Mouse (Mus musculus) right cerebral cortex, adult 2 months (tissue): Measurements from ENCODE around the gene Anpep.

Experiments
- DNase-seq, 2 experiments: peaks; one replicate each; pipeline ENCODE4 v3.0.0; 2021 to 2022; ENCODE audit warnings: low spot score in 2 of 2

Anpep gene

DNA sequence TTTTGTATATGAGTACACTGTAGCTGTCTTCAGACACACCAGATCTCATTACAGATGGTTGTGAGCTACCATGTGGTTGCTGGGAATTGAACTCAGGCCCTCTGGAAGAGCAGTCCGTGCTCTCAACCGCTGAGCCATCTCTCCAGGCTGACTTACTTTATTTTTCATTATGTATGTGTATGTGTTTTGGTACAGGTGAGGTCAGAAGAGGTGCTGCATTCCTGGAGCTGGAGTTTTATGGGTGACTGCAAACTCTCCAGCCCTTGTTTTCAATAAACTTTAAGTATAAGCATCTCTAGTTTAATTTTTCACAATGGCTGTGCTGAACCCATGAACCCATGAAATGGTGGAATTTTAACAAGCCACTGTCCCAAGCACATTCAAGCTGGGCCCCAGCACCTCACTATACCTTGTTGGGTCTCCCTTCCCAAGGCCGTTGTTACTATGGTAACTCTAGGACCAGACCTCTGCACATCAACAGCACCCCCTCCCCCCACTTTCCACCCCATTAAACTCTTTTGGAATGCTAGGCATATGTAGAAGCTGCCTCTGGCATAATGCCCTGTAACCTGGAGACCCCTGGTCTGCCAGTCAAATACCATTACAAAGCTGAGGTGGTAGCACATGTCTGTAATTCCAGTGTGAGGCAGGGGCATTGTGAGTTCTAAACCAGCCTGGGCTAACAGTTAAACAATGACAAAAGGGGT is 5.6 kb upstream of the Anpep start:
- DNase-seq: no peak

DNA sequence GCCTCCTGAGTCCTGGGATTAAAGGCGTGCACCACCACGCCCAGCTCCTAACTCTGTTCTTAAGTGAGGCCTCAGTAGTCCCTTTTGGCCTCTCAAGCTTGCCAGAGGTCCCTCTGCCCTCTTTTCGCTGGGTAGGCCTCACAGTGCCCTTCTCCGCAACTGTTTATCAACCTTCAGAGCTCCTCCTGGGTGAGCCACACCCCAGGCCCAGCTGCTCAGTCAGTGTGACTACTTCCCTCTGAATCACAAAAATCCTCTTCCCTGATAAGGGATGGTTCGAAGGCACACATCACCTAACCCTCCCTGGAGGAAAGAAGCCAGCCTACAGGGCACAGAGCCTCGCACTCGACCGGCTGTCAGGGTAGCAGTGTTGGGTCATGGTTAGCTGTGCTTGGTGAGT is 935 bp upstream of the Anpep start:
- DNase-seq: no peak

DNA sequence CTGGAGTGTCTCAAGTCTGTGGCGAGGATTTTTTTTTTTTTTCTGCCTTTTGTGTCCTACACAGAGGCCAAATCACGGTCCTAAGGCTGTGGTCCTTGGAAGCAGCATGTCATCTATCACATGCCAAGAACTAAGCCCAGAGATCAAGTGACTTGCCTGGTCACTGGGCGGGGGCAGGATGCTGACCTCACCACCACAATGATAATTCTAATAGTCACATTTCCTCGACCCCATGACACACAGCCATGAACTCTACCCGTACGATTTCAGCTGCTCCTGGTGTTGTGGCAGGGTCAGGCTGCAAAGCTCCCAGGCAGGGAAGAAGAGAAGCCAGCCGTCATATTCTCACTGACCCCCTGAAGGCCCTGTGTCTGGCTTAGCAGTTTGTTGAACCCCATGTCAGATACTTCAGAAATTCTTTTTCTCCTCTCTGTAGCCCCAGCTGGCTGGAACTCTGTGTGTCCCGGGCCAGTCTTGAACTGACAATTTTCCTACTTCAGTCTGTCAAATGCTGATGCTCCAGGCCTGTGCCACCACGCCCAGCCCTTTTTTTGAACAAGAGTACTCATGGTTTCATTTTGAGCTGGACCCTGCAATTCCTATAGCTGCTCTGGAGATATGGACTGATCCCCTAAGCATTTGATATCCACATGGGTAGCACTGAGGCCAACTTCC is 1.8 kb downstream of the Anpep start:
- DNase-seq: no peak

DNA sequence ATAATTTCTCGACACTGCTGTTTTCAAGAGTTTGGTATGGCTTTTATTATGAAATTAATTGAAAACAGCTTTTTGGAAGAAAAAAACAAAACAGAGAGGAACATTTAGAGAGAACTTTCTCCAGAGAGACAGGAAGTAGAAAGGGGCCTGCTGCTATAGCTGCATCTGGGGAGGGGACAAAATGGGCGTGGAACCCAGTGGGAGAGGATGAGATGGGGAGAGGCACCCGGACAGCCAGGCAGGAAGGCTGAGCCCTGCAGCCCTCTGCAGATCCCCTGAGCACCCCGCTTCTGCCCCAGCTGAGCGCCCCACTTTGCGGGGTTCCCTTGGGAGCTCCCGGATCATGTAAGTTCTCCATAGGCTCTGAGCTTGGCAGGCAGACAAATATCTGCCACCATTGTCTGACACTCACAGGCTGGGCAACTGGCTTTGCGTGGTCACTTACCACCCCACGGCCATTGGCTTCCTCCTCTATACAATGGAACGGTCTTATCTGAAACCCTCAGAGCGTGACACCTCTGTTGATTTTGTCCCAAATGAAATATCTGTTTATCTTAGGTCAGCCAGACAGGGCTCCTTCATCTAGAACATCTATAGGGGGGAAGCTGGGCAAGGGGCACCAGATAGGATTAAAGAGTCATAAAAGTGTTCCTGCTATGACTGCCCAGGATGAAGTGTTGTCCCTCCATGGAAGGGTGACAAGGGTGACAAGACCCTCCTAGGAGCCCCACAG is 2.5 kb downstream of the Anpep start:
- no peak for DNase-seq

DNA sequence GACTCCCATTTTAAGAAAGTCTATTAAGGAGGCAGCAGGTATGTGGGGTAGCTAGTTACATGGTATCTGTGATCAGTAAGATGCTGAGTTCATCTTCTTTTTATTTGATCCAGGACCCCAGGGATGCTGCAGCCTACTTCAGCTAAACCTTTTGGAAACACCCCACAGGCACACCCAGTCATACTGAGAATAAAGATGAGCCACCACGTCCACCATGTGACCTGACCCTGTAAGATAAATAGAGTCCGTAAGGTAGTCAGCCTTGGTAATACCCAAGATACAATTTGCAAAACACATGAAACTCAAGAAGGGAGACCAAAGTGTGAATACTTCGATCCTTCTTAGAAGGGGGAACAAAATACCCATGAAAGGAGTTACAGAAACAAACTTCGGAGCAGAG is 4.6 kb downstream of the Anpep start:
- DNase-seq: no peak

DNA sequence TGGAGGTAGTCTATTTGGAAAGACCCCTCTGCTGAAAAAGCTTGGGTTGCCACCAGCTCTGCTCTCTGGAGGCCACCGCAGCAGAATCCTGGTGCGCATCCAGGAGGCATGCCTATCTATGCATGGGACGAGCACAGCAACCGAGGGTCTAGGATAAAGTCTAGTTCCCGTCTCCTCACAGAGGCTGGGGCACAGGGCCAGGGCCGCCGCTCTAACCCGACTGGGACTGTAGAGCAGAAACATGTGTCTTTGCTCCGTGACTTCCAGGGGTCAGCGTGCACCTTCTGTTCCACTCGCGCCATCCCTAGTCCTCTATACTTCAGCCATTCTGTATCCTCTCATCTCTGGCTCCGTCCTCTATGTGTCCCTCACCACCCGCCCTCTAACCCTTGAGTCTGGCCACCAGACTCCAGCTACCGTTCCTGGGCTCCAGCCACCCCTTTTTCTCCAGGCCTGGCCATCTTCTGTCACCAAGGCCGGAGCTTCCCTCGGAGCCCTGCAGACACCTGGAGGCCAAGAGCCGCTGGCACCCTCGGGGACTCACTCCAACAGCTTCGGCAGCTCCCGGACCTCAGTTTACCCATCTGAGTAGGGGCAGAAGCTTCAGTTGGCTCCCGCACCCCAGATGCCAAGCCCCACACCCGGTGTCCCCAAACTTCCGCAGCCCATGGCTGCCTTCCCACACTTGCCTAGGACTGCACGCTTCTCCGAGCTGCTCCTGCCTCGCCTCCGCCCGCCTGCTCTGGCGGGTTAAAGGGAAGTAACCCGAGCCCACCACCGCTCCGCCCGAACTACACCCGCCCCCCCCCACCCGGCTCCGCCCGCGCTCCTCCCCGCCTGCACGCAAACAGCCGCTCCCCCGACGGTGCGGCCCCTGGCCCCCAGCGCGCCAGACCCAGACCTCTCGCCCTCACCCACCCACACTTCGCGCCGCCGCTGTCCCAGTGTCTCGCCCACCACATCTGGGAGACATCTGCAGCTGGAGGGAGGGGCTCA is 13.1 kb downstream of the Anpep start:
- no peak for DNase-seq

DNA sequence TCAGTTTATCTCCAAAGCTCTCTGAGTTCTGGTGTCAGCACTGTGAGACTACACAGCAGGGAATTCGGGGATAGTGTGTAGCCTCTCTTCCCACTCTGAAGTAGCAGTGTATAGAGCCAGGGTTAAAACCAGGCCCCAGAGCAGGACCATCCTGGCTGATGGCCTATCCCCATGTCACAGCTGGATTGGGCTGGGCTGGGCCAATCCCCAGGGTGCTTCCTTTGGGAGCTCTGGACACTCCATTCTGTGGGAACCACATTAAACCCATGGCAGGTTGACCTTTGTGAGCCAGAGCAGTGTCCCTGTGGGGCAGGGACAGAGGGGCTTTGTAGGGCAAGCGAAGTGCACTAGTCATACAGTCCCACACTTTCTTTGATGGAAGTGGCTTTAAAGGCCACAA is 14.5 kb downstream of the Anpep start:
- DNase-seq: no peak

DNA sequence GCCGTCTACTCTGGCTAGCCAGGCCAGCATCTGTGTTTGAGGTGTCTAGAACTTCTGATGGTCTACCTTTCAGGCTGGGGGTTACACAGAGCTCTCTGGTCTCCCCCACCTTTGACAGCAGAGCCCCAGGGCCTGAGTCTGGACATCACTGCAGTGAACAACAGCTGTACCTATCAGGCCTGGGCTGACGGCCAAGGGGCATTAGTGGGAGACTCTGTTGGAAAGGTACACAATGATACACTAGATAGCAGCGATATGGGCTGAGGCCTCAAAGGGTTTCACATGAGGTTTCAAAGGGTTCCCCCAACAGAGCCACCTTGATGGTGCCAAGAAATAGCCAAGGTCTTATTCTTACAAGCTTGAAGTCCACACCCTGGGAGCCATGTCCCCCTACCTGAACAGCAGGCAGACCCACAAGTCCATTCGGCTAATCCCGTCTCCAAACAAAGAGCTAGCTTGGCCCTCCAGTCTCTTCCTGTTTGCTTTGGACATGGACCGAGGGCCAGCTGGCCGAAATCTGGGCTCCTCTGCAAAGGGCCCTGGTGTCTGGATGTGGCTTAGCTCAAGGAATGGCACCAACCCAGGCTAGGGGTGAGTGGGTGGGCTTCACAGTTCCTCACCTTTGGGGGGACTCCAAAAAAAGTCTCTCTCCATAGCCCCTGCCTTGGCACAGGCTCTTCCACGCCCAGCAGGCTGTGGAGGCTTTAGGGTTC is 16.6 kb downstream of the Anpep start:
- DNase-seq: no peak

DNA sequence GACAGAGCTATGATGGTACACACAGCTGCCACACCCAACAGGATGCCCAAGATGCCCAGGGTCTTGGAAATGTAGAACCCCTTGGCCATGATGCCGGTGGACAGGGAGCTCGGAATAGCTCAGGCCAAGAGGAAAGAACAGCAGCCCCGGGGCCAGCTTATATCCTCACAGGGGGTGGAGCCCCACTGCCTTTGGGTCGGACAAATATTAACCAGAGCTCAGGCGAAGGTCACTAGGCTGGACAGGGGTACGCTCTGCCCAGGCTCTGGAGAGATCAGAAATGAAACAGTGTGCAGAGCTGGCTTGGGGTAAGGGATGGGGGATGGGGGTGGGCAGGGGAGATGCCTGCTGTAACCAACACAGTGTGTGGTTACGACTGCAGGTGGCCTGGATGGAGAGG is 18.7 kb downstream of the Anpep start:
- DNase-seq: no peak

DNA sequence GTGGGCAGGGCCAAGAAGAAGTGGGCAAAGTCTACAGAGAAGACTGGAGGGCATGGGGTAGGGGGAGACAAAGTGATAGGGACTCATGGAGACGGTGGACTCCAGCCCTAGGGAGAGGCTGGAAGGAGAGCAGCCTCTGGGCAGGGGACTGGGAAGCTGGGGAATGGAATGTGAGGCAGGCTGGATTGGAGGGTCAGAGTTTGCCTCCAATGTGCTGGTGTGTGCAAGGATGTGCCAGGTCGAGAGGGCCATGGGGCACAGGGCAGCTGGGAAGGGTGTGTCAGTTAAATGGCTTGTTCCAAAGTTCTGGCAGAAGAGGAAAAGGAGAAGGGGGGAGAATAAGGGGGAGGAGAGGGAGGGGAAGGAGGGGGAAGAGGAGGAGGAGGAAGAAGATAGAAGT is 23.6 kb downstream of the Anpep start:
- DNase-seq: no peak

DNA sequence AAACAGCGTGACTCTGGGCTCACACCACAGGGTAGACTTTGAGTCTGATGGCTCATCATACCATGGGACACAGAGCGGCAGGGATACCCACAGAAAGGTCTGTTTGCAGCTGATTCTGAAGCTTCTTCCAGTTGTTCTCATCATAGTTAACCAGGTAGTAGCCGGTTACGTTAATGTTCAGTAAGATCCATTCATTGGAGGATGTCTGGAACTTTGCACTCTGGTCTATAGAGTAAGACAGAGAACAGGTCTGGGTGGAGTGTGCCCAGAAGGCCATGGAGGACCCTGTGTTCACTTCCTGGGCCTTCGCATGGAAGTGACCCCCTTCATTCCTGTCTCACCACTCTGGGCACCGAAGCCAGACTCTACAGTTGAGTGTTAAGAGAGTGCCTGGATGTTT is 25.7 kb downstream of the Anpep start:
- no peak for DNase-seq

DNA sequence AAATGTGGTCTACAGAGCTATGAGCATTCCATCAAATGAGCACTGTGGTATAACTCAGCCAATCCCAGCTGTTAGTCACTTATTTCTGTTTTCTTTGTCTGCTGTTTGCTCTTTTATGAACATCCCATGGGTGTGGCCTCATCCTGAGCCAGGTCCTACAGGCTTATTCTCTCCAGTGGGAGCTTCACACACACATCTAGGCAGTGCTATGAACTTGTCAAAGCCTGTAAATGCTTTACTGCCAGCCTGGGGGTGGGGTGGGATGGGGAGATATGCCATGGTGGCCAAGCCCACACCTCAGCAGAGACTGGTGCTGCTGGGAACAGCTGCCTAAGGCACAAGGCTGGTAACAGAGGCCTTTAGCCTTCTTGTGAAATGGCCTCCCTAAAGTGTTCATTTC is 27.9 kb downstream of the Anpep start:
- DNase-seq: no peak

DNA sequence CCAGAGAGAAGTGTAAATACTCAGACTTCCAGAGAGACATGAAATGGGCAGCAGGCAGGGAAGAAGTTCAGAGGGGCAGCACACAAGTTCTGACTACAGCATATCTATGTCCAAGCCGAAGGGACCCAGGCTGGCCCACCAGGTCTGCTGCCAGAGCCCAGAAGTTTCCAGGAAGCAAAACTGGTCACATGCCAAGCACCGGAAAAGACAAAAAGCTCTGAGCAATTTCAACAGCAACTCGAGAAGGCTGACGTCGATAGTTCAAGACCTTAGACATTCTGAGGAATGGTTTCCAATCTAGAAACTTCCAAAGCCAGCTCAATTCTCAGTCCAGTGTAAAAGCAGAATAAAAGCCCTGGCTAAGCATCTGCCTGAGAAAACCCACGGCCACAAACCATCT is 29.3 kb downstream of the Anpep start:
- DNase-seq: no peak

DNA sequence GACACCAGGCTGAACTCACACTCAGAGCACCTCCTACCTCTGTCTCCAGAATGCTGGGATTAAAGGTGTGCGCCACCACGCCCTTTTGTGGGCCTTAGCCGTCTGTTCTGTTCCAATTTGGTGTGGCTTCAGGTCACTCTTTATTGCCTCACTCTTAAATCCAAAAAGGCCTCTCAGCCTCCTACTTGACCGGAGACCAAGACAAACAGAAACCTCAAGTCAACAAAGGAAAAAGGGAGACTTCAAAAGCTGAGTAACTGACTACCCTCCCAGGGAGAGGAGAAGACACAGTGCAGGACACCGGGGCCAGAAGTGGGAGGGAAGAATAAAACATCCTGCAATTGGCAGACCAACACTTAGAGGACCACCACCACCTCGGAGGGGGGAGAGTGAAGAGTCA is 29.7 kb downstream of the Anpep start:
- no peak for DNase-seq

DNA sequence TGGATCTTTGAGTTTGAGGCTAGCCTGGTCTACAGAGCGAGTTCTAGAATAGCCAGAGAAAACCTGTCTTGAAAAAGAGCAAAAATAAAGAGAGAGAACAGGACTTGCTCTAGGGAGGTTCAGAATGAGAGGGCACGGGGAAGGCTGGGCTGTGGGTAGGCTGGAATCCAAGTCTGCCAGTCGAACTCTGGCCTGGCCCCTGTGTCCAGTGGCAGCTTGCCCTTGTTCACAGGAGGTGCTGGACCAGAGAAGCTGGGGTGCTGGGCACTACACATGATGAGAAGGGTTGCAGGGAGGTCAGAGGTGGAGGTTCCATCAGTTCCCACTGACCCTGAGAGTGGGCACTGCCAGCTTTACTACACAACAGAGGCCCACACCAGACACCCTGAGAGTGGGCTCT is 32.5 kb downstream of the Anpep start:
- no peak for DNase-seq

DNA sequence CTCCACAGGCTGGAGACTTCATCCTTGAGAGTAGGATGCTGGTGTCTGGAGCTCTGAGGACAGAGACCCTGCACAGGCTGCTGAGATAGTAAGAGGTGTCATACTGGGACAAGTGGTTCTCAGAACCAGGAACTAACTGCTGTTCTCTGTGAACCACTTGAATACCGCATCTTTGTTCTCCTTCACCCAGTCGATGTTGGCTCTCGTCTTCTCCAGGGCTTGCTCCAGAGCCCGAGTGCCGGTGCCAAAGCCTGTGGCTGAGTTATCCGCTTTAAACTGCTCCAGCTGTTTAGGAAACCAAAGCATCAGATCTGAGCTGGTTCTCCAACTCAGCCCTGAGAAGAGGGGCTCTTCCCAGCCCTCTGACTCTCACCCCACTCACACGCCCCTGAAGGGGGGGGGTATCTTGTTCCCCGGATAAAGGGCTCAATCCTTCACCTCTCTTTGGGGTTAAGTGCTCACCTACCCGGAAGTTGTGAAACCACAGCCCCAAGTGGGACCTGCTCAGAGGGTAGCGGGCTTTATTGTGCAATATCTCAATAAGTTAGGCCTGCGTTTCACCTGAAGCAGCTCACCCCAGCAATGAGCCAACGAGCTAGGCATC is 38.7 kb downstream of the Anpep start:
- no peak for DNase-seq

DNA sequence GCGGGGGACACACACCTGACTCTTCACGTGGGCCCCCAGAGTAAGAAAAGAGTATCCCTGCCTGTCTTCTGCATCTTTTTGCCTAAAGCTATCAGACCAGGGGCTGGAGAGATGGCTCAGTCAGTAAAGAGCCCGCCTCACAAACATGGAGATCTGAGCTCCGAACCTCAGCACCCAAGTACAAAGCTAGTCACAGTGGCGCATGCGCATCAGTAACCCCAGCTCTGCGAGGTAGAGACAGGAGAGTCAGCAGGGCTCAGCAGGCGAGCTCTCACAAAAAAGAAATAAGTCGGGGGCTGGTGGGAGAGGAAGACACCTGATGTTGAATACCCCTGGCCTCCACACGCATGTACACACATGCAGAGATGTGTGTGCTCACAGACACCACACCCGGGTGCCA is 40.9 kb downstream of the Anpep start:
- DNase-seq: no peak

DNA sequence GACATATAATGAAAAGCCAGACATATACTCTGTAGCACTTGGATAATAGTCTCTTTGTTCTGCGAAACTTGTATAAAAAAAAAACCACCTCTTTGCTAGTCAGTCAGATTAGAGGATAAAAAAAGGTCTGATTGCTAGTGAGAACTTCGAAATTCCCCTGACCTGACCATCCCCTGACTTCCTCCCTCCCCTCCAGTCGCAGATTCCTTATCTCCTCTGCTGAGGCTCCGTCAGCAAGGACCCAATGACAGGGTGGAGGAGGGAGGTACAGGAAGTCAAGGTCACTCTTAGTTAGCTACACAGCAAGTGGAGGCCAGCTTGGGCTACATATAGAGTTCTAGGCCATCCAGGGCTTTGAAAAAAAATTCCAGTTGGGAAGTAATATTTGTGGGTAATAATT is 41.3 kb downstream of the Anpep start:
- no peak for DNase-seq

DNA sequence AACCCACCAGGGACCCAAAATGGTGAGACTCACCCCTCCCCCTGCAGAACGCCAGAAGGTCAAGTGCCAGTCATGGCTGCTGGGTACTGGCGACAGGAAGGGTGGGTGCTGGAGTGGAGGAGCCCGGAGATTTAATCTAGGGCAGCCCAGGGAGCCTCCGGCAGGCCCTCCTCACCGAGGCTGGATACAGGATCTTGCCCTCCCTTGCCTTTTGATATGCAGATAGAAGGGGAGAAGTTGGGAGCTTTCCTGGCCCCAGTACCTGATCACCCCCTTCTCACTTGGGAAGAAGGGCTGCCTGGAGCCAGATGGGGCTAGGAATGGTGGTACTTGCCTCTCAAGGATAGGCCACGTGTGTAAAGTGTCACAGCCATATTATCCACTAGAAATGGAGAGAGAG is 42.5 kb downstream of the Anpep start:
- DNase-seq: no peak

DNA sequence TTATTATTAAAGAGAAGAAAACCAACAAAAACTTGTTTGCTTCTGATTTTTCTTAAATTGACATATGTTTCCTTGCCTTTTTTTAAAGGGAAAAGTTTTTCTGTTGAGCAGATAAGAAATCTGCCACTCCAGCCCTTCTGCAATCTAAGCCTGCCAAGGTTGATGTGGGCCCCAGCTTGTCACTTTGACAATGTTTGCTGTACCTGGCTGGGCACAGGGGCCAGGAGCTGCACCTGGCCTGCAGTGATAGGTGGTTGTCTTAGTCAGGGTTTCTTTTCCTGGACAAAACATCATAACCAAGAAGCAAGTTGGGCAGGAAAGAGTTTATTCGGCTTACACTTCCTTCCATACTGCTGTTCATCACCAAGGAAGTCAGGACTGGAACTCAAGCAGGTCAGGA is 47.5 kb downstream of the Anpep start:
- no peak for DNase-seq
